Comparison of ENCODE assay signal across 7 mouse cellular contexts in the genomic region with DNA sequence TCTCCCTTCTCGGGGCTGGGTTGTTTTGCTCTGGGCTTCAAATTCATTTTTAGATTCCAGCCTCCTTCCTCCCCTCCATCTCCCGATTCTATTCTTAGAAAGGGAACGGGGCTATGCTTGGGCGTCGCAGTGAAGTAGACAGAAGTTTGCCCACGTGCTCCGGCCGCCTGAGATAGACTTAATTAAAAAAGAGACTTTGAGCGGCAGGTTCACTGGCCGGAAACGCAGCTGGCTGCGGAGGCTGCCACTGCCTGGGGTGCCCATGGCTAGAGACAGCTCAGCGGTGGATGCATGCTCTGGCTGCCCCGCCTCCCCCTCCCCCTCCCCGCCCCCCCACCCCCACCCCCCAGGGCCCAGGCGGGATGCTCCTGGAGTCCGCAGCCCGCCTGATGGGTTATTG. TPM values are rescaled to one million over a fixed set of nuclear protein-coding genes. Genes with fewer than 3 reads are reported as not detected.
DNase-seq lines count a peak whose midpoint lies in the region; ATAC-seq lines count a peak whose summit lies in the region.

No protein-coding gene starts in this region.

- H3K4me2 ChIP-seq in intestine, embryonic 15.5 days (replicated peaks), result peak overlapping the region; percentile 41

- peaks cover 25% of the 10 kb centered on the region for H3K4me1 ChIP-seq in embryonic facial prominence, embryonic 10.5 days
- peaks cover 9% of the 10 kb centered on the region for H3K4me1 ChIP-seq in intestine, embryonic 15.5 days (replicated peaks)

- WGBS in embryonic facial prominence, embryonic 10.5 days, result 5% methylated on average over 18 of the region's 18 CpGs
- WGBS in intestine, embryonic 15.5 days, result under 1% methylated on average over 13 of the region's 18 CpGs

- peak; percentile 33 for DNase-seq in T-cell, adult 2 months (ENCODE audit: low spot score)
- peak; percentile 70 for DNase-seq in embryonic facial prominence, embryonic 10.5 days (ENCODE audit: low spot score)
- DNase-seq in heart, adult 18-20 months, result peak; percentile 67 to 72
- DNase-seq in left cerebral cortex, postnatal 14 days (ENCODE audit: low spot score in 2 of 2), result peak; percentile 74 to 76
- DNase-seq in naive thymus-derived CD4-positive, alpha-beta T cell, adult 2 months (ENCODE audit: low read depth), result peak; percentile 53
- DNase-seq in thymus, postnatal 14 days, result peak; percentile 38

- H3K9me3 ChIP-seq in embryonic facial prominence, embryonic 10.5 days, result no peaks in the 10 kb centered on the region
- no peaks in the 10 kb centered on the region for H3K9me3 ChIP-seq in intestine, embryonic 15.5 days

- H3K36me3 ChIP-seq in embryonic facial prominence, embryonic 10.5 days (replicated peaks), result no peaks in the 10 kb centered on the region
- H3K36me3 ChIP-seq in intestine, embryonic 15.5 days, result no peaks in the 10 kb centered on the region

- ATAC-seq in intestine, embryonic 15.5 days, result peak; percentile 70

- intact Hi-C loops in left cerebral cortex, postnatal 14 days (cut with DNase I), result no loop called here

- H3K27me3 ChIP-seq in embryonic facial prominence, embryonic 10.5 days (replicated peaks; ENCODE audit: low read depth, poor library complexity, severe bottlenecking), result peaks cover 49% of the 10 kb centered on the region
- no peaks in the 10 kb centered on the region for H3K27me3 ChIP-seq in intestine, embryonic 15.5 days (replicated peaks)

- H3K4me3 ChIP-seq in embryonic facial prominence, embryonic 10.5 days, result peak overlapping the region; percentile 34; the same call in 1 of the 2 replicates
- H3K4me3 ChIP-seq in intestine, embryonic 15.5 days (replicated peaks), result no peak overlapping the region

- H3K9ac ChIP-seq in intestine, embryonic 15.5 days, result no peak overlapping the region

- H3K27ac ChIP-seq in embryonic facial prominence, embryonic 10.5 days (replicated peaks), result peak overlapping the region; percentile 37; the same call in 1 of the 2 replicates
- no peak overlapping the region for H3K27ac ChIP-seq in intestine, embryonic 15.5 days

RNA-seq across cellular contexts. Expression of a gene that starts 31.2 kb away (rescaled TPM):
- 1.4 and 2.1 TPM in 2 replicates for polyA plus RNA-seq in embryonic facial prominence, embryonic 10.5 days (2016; fragmentation: Nextera tagmentation; extraction: Ambion mirVana)
- total RNA-seq in heart, adult 18-20 months (2021), result 10 to 100 TPM; 25.8 to 28.1 TPM
- polyA plus RNA-seq in intestine, embryonic 15.5 days (2015; fragmentation: Nextera tagmentation; extraction: Ambion mirVana), result 5.6 and 5.9 TPM in 2 replicates
- 10 to 100 TPM; 43.3 to 56.9 TPM for total RNA-seq in left cerebral cortex, postnatal 14 days (2021)
